Mouse (Mus musculus): ENCODE data around the gene Rdh1. TPM values are rescaled to one million over a fixed set of nuclear protein-coding genes. Genes with fewer than 3 reads are reported as not detected.

Rdh1 gene
- 0.23 and 0.78 TPM in 2 replicates for polyA plus RNA-seq (2012; rRNA removed)

DNA sequence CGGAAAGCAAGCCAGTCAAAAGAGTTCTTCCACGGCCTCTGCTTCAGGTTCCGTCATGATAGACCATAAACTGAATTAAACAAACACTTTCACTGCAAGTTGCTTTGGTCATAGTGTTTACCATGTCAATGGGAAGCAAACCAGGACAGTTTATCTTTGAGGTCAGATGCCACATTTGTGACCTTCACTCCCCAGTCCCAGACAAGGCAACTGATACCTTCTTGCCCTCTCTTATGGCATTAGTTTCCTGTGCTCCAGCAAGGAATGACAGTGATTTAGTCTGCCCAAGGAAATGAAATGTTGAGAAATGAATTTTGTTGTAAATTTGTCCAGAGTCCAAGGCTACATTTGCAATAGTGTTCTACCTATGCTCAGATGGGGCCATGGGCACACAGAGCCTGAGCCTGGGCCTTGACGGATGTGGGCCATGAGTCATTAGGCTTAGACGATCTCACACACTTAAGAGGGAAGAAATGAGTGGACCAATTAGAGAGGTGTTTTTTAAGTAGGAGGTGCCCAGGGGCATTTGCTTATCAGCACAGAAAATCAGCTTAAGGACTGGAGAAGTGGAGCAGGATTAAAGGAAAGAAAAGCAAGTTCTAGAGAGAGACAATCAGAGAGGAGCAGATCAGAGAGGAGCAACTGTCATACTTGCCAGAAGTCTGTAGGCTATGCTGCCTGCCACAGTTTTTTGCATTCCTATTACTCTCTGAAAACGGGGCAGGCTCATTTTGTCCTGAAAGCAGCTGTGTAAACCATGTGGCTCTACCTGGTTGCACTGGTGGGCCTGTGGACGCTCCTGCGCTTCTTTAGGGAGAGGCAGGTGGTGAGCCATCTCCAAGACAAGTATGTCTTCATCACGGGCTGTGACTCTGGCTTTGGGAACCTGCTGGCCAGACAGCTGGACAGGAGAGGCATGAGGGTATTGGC is at the start of gene Rdh1, which contains the start of gene Rdh16f1:
Gene Rdh1 (plus strand): TSS at position 541 of the 930 bp plus-strand sequence.
Gene Rdh16f1 (plus strand): TSS at position 607 of the 930 bp plus-strand sequence.
- 22% methylated on average over 9 of the region's 9 CpGs for WGBS
- DNase-seq (ENCODE audit: low read depth, low spot score): no peak

DNA sequence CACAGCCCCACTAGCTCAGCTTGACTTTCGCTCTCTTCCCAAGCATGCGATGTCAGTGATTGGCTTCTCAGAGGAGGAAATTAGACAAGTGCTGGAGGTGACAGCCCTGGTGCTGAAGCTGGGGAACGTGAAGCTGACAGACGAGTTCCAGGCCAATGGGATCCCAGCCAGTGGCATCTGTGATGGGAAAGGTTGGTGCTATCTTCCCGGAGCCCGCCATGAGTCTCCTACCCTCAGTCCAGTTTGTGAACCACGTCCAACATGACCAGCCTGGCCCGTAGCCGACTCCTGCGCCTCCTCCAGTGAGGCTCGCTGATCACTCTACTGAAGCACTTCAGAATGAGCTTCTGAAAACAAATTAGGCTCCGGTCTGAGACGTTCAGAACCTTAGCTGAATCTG is 49.2 kb upstream of the Rdh1 start:
- 87% methylated on average over 13 of the region's 13 CpGs for WGBS
- no peak for DNase-seq (ENCODE audit: low read depth, low spot score)

GRCm38 (mm10) chr10:127712736-127713135 is 46.8 kb upstream of the Rdh1 start:
- no peak for DNase-seq (ENCODE audit: low read depth, low spot score)
- WGBS: 92% methylated on average over 6 of the region's 6 CpGs

GRCm38 (mm10) chr10:127721671-127722418 is 37.7 kb upstream of the Rdh1 start:
- no peak for DNase-seq (ENCODE audit: low read depth, low spot score)
- 56% methylated on average over 20 of the region's 20 CpGs for WGBS

DNA sequence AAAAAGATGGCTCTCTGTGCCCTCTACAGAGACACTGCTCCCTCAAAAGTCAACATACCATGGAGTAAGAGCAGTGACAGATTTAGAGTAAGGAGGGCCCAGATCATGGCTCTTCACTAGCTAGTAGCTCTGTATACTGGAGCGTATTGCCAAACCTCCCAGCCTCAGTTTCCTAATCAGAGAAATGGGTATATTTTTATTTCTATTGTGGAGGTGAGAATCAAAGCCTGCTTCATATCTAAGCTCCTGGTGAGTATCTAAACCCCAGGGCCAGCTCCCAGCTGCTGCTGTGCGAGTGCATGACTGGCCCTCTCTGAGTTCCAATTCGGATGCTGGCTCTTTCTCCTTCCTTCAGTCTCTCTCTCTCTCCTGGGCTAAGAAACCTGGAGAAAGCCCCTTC is 35.3 kb upstream of the Rdh1 start, which contains the start of gene Tac2:
Gene Tac2 (plus strand): TSS at position 301 of the 400 bp plus-strand sequence.
- DNase-seq (ENCODE audit: low read depth, low spot score): no peak
- 89% methylated on average over 3 of the region's 3 CpGs for WGBS

DNA sequence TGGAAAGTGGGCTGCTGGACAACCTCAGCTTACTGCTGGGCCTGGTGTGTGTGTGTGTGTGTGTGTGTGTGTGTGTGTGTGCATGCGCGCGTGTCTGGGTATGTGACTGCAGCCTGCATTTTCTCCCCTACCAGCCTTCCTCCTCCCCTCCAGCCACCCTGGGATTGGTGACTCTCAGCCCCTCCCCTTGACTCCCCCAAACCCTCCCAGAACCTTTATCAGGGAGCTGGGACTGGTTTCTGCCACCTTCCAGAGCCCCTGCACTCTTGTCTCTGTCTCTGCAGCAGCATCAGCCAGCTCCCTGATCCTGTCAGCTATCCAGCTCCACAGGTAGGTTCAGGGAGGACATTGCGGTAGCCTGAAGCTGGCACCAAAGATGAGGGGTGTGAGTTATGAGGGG is 34.4 kb upstream of the Rdh1 start:
- no peak for DNase-seq (ENCODE audit: low read depth, low spot score)
- 84% methylated on average over 4 of the region's 4 CpGs for WGBS

- 52% methylated on average over 8 of the region's 8 CpGs for WGBS
Measured at GRCm38 (mm10) chr10:127728437-127728836, 31.1 kb upstream of the Rdh1 start.

GRCm38 (mm10) chr10:127730285-127730932 is 29.1 kb upstream of the Rdh1 start:
- 77% methylated on average over 11 of the region's 11 CpGs for WGBS
- no peak for DNase-seq (ENCODE audit: low read depth, low spot score)

More at GRCm38 (mm10) chr10:127728437-127728836, 31.1 kb upstream of the Rdh1 start:
- no peak for DNase-seq (ENCODE audit: low read depth, low spot score)

- 56% methylated on average over 9 of the region's 9 CpGs for WGBS
- DNase-seq (ENCODE audit: low read depth, low spot score): no peak
Measured at GRCm38 (mm10) chr10:127730933-127731310, 28.6 kb upstream of the Rdh1 start.

DNA sequence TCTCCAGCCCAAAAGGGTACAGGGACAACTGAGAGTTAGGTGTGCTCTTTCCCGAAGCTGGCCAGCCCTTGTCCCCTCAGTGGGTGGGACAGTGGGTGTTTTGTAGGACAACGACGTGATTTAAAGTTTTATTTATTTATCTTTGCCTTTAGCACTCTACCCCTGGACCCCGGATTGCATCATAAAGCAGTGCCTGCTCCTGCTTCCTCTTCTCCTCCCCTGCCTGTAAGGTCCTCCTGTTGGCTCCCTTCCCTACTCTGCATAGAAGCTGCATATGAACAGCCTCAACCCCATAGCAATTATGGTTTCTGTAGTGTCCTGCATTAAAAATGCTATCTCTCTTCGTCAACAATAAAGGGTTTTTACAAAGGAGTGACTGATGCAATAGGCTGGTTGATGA is 28.1 kb upstream of the Rdh1 start:
- WGBS: 7% methylated on average over 5 of the region's 5 CpGs
- no peak for DNase-seq (ENCODE audit: low read depth, low spot score)

GRCm38 (mm10) chr10:127734434-127734833 is 25.1 kb upstream of the Rdh1 start:
- 20% methylated on average over 5 of the region's 5 CpGs for WGBS
- DNase-seq (ENCODE audit: low read depth, low spot score): no peak

- DNase-seq (ENCODE audit: low read depth, low spot score): no peak
- WGBS: 60% methylated on average over 2 of the region's 2 CpGs
Measured at GRCm38 (mm10) chr10:127736266-127736665, 23.3 kb upstream of the Rdh1 start.

GRCm38 (mm10) chr10:127736916-127737315 is 22.6 kb upstream of the Rdh1 start:
- 62% methylated on average over 4 of the region's 4 CpGs for WGBS
- DNase-seq (ENCODE audit: low read depth, low spot score): no peak

- no peak for DNase-seq (ENCODE audit: low read depth, low spot score)
- 54% methylated on average over 2 of the region's 2 CpGs for WGBS
Measured at GRCm38 (mm10) chr10:127737552-127737951, 22.0 kb upstream of the Rdh1 start.

- DNase-seq (ENCODE audit: low read depth, low spot score): peak; percentile 69
- 15% methylated on average over 13 of the region's 13 CpGs for WGBS
Measured at GRCm38 (mm10) chr10:127738151-127738882, 21.2 kb upstream of the Rdh1 start.

DNA sequence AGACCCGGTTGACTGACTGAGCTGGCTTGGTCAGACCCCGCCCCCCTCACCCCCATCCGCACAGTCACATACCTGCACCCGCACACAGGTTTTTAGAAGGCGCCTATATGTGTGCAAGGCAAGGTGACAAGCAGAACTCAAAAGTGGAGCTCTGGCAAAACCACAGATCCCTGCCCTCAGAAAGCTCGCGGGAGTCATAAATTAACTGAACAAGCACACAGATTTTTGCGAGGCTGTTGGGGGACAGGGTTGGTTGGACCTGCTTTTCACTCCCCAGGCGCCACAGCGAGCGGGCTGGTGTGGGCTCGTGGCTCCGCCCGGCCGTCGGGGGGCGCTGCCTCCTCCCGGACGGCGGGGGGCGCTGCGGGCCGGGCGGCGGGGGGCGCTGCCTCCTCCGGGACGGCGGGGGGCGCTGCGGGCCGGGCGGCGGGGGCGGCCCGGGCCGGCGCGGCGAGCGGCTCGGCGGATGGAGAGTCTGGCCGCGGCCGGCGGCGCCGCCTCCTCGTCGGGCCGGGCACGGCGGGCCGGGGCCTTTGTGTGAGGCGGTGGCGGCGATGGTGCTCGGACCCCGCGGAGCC is 20.3 kb upstream of the Rdh1 start, which contains the start of gene Zbtb39:
Gene Zbtb39 (plus strand): TSS at position 456 of the 578 bp plus-strand sequence.
- no peak for DNase-seq (ENCODE audit: low read depth, low spot score)
- WGBS: under 1% methylated on average over 40 of the region's 61 CpGs

- no peak for DNase-seq (ENCODE audit: low read depth, low spot score)
- 1% methylated on average over 46 of the region's 55 CpGs for WGBS
Measured at GRCm38 (mm10) chr10:127739661-127740161, 19.8 kb upstream of the Rdh1 start.

- WGBS: 70% methylated on average over 5 of the region's 5 CpGs
- no peak for DNase-seq (ENCODE audit: low read depth, low spot score)
Measured at GRCm38 (mm10) chr10:127744661-127745060, 14.9 kb upstream of the Rdh1 start.

DNA sequence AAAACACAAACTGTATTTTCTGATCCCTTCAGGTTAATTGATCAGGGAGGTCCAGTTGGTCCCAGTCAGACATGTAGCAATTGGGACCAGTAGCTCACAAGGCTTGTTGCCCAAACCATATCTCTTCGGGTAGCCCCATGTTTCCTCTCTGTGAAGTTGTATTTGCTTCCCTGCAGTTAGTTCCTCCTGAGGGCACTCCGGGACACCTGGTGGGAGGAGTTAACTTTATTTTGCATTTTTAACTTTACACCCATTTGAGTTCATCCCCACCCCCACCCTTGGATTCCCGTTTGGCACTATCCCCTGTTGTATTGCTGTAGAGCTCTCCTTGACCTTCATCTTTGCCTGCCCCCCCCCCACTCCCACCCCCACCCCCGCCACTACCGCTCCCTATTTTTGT is 13.6 kb upstream of the Rdh1 start:
- WGBS: 50% methylated on average over 5 of the region's 5 CpGs
- no peak for DNase-seq (ENCODE audit: low read depth, low spot score)

All from large intestine, adult 2 months (tissue).